Mouse (Mus musculus): ENCODE measurements around the gene Inhba.

The Inhba gene

DNA sequence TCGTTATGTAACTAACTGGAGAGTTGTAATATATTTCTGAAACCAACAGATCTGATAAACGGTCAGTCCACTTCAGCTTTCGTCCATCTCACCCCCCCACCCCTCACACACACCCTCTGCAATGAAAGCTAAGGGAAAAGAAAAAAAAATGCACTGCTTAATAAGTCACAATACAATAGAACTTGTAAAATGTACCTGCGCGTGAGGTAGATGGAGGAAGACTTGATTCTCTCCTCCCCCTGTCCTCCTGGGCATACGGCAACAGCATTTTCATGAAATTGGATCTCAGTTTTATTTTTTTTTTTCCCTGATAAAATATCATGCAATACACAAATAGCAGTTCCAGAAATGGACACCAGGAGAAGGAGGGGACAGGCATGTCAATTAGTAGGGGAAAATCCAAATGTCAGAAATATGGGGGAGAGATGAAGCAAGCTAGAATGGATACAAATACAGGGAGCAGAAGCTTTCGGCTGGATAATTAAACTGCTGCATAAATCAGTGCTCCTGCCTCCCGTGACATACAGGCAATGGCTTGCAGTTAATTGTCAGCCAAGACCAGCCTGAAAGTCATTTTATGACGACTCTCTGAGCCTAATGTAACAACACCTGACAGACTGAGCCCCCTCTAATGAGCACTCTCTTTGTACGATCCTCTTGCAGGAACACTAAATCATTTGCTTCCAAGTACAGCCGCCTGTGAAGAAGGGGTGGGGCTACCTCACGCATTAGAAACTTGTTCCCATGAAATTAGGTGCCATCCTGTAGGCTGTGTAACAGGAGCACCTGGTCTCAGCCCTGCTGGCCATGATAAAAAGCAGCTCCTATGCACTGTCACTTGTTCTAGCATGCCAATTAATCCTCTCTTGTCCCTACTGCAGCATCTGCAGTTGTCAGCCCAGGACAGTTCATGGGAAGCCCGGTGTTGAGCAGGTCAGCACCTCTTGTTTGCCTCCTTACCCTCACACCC lies 11.7 kb downstream of the Inhba start:
- peak; percentile 31 for DNase-seq

DNA sequence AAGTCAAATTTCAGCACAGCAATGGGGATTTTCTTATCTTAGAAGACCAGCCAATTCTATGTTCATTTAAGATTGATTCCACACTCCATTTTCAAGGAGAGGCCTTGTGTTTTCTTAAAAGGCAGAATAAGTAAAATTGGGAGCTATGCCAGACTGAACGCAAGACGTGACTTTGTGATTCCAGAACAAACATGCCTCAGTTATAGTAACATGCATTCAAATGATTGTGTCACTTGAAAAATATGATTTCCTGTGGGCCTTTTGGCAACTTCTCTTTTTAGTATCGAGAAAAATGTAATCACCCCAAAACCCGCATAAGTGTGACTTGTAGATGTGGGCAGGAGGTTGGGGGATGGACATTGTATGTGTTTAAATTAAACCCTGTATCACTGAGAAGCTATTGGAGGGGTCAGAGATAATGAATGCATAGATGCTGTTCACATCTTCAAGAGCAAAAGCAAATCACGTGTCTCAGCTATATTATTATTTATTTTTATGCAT lies 19.0 kb downstream of the Inhba start:
- DNase-seq = no peak

DNA sequence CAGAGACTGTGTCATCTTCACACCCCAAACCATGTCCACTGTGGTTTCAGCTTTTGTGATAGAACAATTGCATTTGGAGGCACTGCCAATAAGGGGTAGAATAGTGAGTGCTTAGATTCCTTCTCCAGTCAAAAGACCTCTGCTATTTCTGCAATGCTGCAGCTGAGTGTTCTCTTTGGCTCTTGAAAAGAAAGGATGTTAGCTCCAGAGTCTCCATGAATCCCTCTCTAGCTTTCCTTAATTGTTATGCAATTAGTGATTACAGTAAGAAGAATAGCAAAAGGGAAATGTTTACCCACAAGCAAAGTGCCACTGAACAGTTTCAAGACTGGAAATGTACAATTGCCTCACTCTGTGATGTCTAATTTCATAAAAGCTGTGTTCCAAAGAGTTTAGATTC lies 20.8 kb downstream of the Inhba start:
- DNase-seq = no peak

DNA sequence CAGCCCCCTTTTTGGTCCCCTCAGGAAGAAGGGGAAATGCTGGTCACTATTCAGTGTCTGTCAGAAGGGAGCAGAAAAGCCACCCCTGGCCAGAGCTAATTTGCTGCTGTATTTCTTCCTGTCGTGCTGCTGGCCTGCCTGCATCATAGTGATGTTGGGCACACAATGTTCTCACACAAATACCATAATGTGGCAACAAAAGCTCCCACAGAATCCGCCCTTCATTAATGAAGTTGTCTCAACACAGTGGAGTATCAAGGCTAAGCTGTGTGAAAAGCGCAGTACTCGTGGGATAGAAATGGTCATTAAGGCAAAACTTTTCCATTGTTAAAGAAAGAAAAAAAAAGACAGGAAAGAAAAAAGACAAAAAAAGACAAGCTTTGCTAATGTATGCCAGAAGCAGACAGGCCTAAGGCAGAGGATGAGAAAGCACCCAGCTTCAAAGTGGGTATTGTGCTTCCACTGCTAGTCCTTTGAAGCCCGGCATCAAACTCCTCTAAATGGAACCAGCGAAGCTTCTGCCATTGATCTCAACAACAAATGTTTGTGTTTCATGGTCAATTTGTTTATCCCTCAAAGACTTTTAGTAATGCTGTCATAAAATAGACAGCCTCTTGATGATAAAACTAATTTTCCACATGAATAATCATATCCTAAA lies 21.4 kb downstream of the Inhba start:
- no peak for DNase-seq

DNA sequence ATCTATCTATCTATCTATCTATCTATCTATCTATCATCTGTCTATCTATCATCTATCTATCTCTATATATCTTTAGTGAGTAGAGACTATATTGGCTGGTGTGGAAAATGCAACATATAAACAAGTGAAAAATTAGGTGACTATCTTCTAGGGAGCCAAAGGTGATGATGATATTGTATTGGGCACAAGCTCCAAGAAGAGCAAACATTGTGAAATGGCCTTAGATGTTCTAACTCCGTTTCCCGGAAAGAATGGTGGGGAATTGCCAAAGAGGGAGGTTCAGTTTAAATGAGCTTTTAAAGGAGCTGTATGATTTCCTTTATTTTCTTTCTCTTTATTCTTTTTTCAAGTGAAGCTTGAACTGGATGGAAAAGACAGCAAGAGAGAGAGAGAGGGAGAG lies 57.4 kb downstream of the Inhba start:
- DNase-seq = no peak

DNA sequence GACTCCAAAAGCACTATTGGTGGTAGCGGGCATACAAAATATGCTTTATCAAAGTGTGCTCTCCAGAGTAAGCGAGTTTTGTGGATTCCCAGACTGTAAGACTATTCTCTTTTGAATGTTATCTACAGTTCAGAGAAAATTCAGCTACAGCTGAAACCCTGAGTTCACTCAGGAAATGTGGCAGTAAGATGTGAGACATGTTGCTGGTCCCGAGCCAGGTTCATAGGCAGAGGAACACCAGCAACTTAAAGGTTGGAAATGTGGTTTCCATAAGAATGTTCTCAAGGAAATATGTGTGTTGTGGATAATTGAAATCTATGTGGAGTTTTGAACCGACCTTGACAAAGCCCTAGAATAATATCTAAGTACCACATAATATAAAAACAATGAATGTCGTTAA lies 65.6 kb downstream of the Inhba start:
- no peak for DNase-seq

DNA sequence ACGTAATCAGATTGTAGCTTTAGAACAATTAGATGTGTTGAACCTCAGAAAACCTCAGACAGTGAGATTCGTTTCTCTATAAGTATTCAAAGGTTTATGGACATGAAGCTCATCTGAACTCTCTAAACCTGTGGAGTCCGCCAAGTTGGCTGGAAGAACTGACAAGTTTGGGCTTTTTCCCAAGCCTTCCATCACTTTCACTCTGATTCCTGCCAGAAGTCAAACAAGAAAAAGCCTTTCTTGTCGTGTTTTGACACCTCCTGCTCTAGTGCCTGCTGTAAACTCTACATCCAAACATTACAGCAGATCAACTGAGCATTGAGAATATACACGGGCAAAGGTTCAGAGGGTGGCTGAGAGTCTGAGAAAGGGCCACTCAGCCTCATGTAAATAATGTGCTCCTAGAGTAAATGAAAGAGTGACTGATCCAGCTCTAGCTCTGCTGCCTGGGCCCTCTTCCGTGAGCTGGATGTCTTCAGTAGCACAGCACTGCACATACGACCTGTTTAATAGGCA lies 66.6 kb downstream of the Inhba start:
- DNase-seq = no peak

- DNase-seq = no peak
Measured at GRCm38 (mm10) chr13:16080205-16080604, 68.6 kb downstream of the Inhba start.
